Mouse (Mus musculus) C2C12 (cell line): ENCODE data around the gene Fry. TPM values are rescaled to one million over a fixed set of nuclear protein-coding genes. Genes with fewer than 3 reads are reported as not detected.

ENCODE experiments used
- H3K27me3 ChIP-seq: one replicate; pipeline ENCODE4 v1.6.1; 2011; ENCODE audit not compliant: control insufficient read depth, insufficient read depth, insufficient read length
- H3K36me3 ChIP-seq: one replicate; pipeline ENCODE4 v1.6.1; 2011; ENCODE audit not compliant: control insufficient read depth, insufficient read depth
- H3K4me3 ChIP-seq: one replicate; pipeline ENCODE4 v1.5.1; 2011; ENCODE audit warnings: mild to moderate bottlenecking, control low read depth; ENCODE audit not compliant: poor library complexity, insufficient read depth, severe bottlenecking
- H3K79me2 ChIP-seq: one replicate; pipeline ENCODE4 v1.6.1; 2011; ENCODE audit not compliant: control insufficient read depth, insufficient read depth
- H3K79me3 ChIP-seq: one replicate; pipeline ENCODE4 v1.6.1; 2011; ENCODE audit warnings: low read depth, control low read depth
- H3ac ChIP-seq: one replicate; pipeline ENCODE3; 2011; ENCODE audit warnings: low read depth; ENCODE audit not compliant: control insufficient read depth, insufficient read length
- CEBPB ChIP-seq: IDR thresholded peaks from one replicate; pipeline ENCODE4 v1.6.1; 2011; ENCODE audit warnings: low read depth, mild to moderate bottlenecking, control low read depth, moderate library complexity
- CTCF ChIP-seq: IDR thresholded peaks from one replicate; pipeline ENCODE4 v1.5.1; 2011; ENCODE audit not compliant: control insufficient read depth, insufficient read depth, insufficient read length
- FOSL1 ChIP-seq: IDR thresholded peaks from one replicate; pipeline ENCODE4 v1.8.0; 2011; ENCODE audit warnings: mild to moderate bottlenecking, low read length; ENCODE audit not compliant: poor library complexity, insufficient read depth, severe bottlenecking
- MAX ChIP-seq: IDR thresholded peaks from one replicate; pipeline ENCODE4 v1.6.1; 2011; ENCODE audit warnings: mild to moderate bottlenecking, control low read depth
- MYOD1 ChIP-seq: IDR thresholded peaks from one replicate; pipeline ENCODE4 v1.6.1; 2011; ENCODE audit warnings: low read depth; ENCODE audit not compliant: control insufficient read depth, insufficient read length
- MYOG ChIP-seq: IDR thresholded peaks from one replicate; pipeline ENCODE4 v1.6.1; 2011; ENCODE audit not compliant: control insufficient read depth, insufficient read length; ENCODE audit errors: extremely low read depth
- USF1 ChIP-seq: IDR thresholded peaks from one replicate; pipeline ENCODE4 v1.6.1; 2011; ENCODE audit warnings: low read depth, mild to moderate bottlenecking, control low read depth, moderate library complexity
- polyA plus RNA-seq: library from polyadenylated mRNA; unstranded; fragments of >200 nt; fragmentation: generic; extraction: Trizol; gene quantifications from one replicate; pipeline ENCODE4 v1.2.1, GENCODE M21; 2012; ENCODE audit warnings: missing spikeins

Fry gene
- polyA plus RNA-seq, 1 experiment: 0.25 TPM

- Histone ChIP-seq H3ac (no peak overlapping the region), H3K27me3 (no peaks in the 10 kb centered on the region), H3K79me3 (no peaks in the 10 kb centered on the region), H3K4me3 (no peak overlapping the region), H3K36me3 (no peaks in the 10 kb centered on the region), H3K79me2 (no peaks in the 10 kb centered on the region)
- TF ChIP-seq MYOG (no peak), FOSL1 (no peak), USF1 (no peak), MYOD1 (no peak), MAX (no peak), CEBPB (no peak), CTCF (no peak)
Observed at GRCm38 (mm10) chr5:150453490-150453889, 335.0 kb downstream of the Fry start.

- H3K79me3 ChIP-seq: no peaks in the 10 kb centered on the region
- H3ac ChIP-seq: no peak overlapping the region
- H3K4me3 ChIP-seq: no peak overlapping the region
- no peaks in the 10 kb centered on the region for H3K27me3 ChIP-seq
- TF ChIP-seq CTCF (no peak), USF1 (no peak), MYOG (no peak), MAX (no peak), FOSL1 (no peak), CEBPB (no peak), MYOD1 (no peak)
- H3K36me3 ChIP-seq: no peaks in the 10 kb centered on the region
- no peaks in the 10 kb centered on the region for H3K79me2 ChIP-seq
Observed at GRCm38 (mm10) chr5:150457165-150457903, 338.9 kb downstream of the Fry start.

- Histone ChIP-seq H3K79me3 (no peaks in the 10 kb centered on the region), H3K4me3 (no peak overlapping the region), H3K27me3 (no peaks in the 10 kb centered on the region), H3K79me2 (no peaks in the 10 kb centered on the region), H3K36me3 (no peaks in the 10 kb centered on the region), H3ac (no peak overlapping the region)
- TF ChIP-seq USF1: no peak
- no peak for TF ChIP-seq MYOD1
- no peak for TF ChIP-seq MYOG
- no peak for TF ChIP-seq FOSL1
- no peak for TF ChIP-seq MAX
Observed at GRCm38 (mm10) chr5:150457904-150458739, 339.7 kb downstream of the Fry start.

GRCm38 (mm10) chr5:150459801-150460200 lies 341.4 kb downstream of the Fry start:
- H3K4me3 ChIP-seq: no peak overlapping the region
- H3ac ChIP-seq: no peak overlapping the region
- no peaks in the 10 kb centered on the region for H3K36me3 ChIP-seq
- no peaks in the 10 kb centered on the region for H3K27me3 ChIP-seq
- no peaks in the 10 kb centered on the region for H3K79me3 ChIP-seq
- no peak for TF ChIP-seq FOSL1
- TF ChIP-seq MAX: no peak
- TF ChIP-seq CEBPB: no peak
- TF ChIP-seq CTCF: no peak
- no peak for TF ChIP-seq MYOD1
- no peak for TF ChIP-seq MYOG
- no peaks in the 10 kb centered on the region for H3K79me2 ChIP-seq

GRCm38 (mm10) chr5:150464721-150465120 lies 346.3 kb downstream of the Fry start:
- Histone ChIP-seq H3K4me3 (no peak overlapping the region), H3K36me3 (no peaks in the 10 kb centered on the region), H3K27me3 (no peaks in the 10 kb centered on the region), H3K79me3 (no peaks in the 10 kb centered on the region), H3K79me2 (no peaks in the 10 kb centered on the region), H3ac (no peak overlapping the region)
- TF ChIP-seq MAX (no peak), CTCF (no peak), MYOG (no peak), CEBPB (no peak)

- no peaks in the 10 kb centered on the region for H3K79me2 ChIP-seq
- H3K79me3 ChIP-seq: no peaks in the 10 kb centered on the region
- no peak overlapping the region for H3K4me3 ChIP-seq
- TF ChIP-seq MYOD1 (no peak), MYOG (no peak), CTCF (no peak), FOSL1 (no peak), MAX (no peak), USF1 (no peak), CEBPB (no peak)
- H3K36me3 ChIP-seq: no peaks in the 10 kb centered on the region
- no peaks in the 10 kb centered on the region for H3K27me3 ChIP-seq
- no peak overlapping the region for H3ac ChIP-seq
Observed at GRCm38 (mm10) chr5:150465218-150465617, 346.8 kb downstream of the Fry start.
